Mouse (Mus musculus) layer of hippocampus, adult 9-11 months (tissue): ENCODE measurements at regions not wholly inside any gene's neighbourhood (a gene's known extent, or its start where the extent isn't known, plus 50 kb on each side); places are given as distances from the start of the nearest gene placed in this dataset.
"Not testable (repeated sequence)": the region's sequence is repeated elsewhere in the genome, so short reads cannot be mapped to it uniquely, and the experiment has no call there.

ENCODE experiments used
- DNase-seq: peaks from one replicate; pipeline ENCODE4 v3.0.0; 2022

DNA sequence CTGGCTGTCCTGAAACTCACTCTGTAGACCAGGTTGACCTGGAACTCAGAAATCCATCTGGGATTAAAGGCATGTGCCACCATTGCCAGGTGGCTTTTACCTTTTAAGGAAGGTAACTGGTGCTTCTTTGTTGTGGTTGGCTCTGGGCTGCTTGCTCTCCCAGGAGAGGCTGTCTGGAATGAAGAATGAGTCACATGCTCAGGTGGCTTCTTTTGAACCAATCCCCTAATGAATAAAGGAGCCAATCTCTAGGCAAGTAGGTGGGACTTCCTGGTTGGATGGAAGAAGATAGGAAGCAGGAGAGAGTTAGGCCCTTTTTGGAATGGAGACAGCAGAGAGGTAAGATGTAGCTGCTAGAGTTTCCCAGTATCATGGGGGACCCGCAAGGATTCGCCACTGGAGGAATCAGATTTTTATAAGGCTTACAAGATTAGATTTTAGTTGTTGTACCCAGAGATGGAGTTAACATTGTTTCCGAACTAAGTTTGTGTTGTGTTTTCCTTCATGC lies 241.6 kb downstream of the Enc1 start:
- DNase-seq, result no peak

GRCm38 (mm10) chr13:97481259-97481658 lies 240.4 kb downstream of the Enc1 start:
- DNase-seq, result no peak

DNA sequence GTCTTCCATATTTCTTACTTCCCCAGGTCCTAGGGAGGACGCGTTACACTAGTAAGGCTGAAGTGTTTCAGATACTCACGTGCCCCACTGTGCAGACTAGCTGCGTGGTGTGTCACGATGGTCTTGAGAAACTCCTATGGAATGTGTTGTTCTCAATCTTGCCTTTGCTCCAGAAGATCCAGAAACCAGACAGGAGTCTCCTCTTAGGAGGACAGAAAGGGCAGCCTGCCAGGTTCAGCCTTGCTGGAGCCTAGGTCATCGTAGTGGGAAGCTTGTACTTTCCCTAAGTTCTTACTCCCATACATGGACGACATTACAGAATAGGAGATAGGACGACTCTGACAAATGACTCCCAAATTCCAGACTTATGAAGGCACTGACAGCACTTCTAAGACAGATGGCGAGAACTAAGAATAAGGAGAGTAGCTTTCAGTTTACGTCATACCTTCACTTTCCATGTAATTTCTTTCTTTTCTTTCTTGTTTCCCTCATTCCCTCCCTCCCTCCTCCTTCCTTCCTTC lies 238.2 kb downstream of the Enc1 start:
- no peak for DNase-seq

- no peak for DNase-seq
Observed at GRCm38 (mm10) chr13:97473971-97474365, 233.1 kb downstream of the Enc1 start.

GRCm38 (mm10) chr13:97473256-97473970 lies 232.5 kb downstream of the Enc1 start:
- no peak for DNase-seq

GRCm38 (mm10) chr13:97469999-97470398 lies 229.1 kb downstream of the Enc1 start:
- DNase-seq, result no peak

DNA sequence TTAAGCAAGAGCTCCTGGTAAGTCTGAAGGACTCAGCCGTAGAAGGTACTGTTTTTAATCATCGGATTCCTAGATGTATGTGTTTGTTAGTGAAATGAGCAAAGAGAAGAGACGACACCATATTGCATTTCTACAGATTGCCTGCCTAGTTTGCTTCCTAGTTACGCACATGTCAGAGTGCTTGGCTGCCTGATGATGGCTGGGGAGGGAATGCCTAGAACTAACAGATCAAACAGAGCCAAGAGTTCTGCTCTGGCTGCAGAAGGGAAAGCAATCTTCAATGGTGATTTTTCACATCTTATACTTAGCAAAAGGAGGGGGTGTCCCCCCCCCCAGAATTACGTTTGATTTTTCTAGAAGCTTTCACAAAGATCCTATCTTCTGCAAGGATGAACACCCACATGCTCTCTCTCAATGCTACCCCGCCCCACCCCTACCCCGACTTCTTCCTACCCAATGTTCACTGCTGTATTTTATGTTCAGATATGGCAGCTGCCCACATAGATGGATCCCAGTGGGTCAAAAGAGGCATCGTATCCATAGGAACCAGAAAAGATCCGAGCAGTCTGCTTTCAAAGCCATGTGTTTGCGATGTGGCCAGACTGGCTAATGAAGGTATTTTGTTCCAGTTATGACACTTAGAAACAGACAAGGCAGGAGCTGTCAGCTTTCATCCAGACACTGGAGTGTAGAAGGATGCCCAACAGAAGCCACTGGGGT lies 228.1 kb downstream of the Enc1 start:
- no peak for DNase-seq

DNA sequence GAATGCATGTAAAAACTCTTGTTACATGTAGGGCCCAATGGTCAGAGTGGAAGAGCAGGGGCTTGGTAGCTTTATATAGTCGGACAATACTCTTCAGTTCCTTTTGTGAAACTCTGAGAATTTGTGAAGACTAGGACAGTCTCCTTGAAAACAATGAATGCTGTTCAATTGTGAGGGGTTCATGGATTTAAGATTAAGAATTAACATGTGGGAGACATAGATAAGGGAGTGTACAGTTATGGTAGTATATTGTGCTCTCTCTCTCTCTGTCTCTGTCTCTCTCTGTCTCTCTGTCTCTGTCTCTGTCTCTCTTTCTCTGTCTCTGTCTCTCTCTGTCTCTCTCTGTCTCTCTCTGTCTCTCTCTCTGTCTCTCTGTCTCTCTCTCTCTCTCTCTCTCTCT lies 225.7 kb downstream of the Enc1 start:
- DNase-seq, result not testable (repeated sequence)

DNA sequence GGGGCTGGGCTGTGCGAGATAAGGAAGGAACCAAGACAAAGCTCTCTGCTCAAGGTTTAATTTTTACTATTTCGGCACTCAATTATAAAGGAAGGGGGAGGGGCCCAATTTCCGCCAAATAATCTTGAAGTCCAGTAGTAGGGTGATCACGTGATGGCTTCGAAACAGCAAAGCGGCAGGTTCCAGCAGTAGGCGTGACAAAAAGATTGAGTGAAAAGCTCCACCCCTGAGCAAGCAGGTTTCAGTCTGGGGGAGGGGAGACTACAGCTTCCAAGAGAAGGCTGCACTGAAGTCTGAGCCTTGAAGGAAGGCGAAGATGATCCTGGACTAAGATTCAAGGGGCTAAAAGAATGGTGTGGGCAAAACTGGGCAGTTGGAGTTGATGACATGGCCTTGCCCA lies 222.9 kb downstream of the Enc1 start:
- DNase-seq, result no peak

- DNase-seq, result no peak
Observed at GRCm38 (mm10) chr13:97462884-97463235, 222.0 kb downstream of the Enc1 start.

DNA sequence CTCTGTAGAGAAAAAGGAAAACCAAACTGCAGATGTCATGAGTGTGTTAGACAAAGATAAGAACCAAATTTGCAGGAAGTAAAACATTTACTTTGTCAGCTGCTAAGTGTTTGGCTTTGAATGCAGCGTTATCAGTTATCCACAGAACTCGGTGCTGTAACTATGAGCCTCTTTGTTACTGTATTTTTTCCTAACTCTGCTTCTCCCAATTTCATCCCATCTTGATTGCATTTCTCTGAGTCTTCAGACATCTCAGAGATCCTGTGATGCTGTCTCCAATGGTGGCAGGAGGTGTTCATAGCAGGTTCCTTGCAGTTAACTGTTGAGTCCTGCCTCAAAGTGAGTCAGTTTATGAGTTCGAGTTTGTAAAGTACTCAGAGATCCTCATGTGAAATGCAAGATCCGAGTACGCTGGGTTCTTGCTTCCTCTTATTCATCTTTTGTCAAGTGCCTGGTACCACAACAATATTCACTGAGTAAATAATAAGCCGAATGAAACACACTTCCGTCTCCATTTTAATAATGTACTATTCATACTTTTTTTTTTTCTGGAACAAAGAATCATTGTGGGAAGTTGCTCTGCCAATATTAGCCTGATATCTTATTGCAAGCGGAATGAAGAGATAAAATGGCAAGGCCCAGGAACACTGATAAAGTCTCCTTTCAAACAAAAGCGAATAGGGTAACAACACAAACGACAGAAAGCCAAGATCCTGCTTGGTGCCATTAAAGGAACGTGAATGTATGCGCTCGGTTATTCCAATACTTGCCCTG lies 221.4 kb downstream of the Enc1 start:
- DNase-seq, result no peak

DNA sequence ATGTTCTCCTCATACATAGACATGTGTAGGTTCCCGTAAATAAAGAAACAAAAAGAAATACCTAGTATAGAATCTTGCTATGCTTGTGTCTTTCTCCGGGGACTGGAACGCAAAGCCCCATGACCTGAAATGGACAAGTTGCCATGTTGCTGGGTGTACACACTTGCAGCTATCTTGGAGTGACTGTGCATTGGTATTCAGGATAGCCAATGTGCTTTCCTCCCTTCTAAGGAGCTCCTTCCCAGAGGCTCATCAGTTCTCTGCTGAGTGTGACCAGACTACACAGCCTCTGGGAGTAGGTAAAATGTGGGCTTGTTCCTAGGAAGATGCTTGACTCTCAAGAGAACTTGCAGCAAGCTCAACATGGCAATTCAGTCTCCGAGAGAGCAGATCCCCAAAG lies 220.3 kb downstream of the Enc1 start:
- DNase-seq, result no peak

DNA sequence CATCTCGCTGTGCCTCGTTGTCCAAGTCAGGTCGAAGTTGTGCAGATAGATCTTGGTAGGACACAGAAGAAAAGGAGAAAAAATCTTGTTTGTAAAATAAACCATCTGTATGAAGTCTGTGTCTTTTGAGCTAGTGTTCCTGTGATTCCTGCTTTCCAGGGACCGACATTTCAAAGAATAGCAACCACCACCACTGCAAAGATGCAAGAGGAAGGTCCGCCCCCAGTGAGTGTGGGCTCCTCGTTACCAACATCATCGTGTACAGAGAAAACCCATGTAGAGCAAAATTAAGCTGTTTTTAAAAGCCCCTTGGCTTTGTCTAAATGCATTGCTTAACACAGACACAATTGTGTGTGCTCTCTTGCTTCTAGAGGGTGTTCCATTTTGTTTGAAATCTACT lies 218.2 kb downstream of the Enc1 start:
- no peak for DNase-seq

GRCm38 (mm10) chr13:97455961-97456360 lies 215.1 kb downstream of the Enc1 start:
- DNase-seq, result no peak

GRCm38 (mm10) chr13:97454715-97455114 lies 213.8 kb downstream of the Enc1 start:
- no peak for DNase-seq

DNA sequence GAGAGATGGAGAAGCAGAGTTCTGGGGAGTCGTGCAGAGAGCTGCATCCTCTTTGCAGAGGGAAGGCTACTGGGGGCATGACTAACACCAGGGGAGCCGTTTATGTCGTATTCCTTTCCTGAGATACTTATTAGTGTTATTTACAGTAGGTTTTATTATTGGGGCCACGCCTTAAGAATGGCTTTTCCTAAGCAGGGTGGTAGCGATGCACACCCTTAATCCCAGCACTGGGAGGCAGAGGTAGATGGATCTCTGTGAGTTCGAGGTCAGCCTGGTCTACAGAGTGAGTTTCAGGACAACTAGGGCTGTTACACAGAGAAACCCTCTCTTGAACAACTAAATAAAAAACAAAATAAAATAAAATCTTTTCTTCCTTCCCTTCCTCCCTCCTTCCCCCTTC lies 212.6 kb downstream of the Enc1 start:
- DNase-seq, result no peak

DNA sequence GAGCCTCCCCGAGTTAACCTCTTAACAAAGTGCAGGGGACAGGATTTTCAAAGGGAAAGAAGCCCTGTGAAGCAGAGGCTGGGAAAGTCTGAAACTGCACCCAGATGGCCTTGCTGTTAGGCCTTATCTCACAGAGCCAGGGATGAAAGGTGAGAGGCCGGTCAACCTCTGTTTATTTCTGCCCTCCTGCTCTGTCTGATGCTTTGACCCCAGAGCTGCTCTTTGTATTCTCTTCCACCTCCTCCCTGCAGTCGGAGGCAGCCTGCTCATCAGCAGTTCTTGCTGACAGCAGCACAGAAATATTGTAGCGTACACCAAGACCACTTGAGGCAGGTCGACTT lies 212.2 kb downstream of the Enc1 start:
- no peak for DNase-seq

DNA sequence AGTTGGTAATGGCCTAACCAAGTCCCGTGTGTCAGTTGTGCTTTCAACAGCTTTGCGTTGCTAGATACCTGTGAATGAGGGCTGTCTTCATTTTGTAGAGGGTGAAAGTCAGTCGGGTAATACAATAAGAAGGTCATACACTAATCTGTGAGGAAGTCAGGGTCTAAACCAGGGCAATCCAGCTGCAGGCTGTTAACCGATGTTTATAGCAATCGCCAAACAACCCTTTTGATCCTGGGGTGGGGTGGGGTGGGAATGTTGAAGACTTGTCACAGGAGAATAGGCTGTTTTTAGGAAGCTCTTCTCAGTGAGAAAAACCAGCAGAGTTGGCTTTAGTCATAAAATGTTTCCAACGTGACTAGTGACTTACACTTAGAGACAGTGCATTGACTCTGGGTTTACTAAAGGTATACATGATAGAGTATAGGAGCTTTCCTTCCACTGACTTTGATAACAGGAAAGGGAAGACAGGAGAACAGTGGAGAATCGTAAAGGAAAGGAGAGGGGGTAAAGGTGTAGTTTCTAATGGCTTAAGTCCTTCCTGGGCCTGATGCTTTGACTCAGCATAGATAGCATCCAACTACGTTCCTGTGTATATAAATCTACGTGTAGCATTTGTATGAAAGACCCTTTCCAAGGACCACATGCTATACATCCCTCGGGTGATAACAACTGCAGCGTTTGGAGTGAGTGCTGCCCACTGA lies 211.6 kb downstream of the Enc1 start:
- no peak for DNase-seq

DNA sequence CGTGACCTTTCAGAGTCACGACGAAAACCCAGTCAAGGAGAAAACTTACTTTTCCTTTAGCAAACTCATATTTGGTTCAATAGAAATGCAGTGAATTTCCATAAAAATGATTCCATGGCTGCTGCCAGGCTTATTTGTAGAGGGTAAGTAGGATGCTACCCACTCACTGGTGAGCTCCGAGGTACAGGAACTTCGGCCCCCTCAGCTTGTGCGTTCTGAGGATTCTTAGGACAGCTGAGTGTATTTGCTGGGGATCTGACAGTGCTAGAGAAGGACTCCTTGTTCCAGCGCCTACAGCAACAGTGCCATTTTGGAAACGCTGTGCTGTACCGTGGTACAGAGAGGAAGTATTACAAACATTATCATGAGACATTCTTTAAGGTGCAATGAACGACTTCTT lies 210.4 kb downstream of the Enc1 start:
- DNase-seq, result peak; percentile 50

- no peak for DNase-seq
Observed at GRCm38 (mm10) chr13:97448123-97448522, 207.2 kb downstream of the Enc1 start.

DNA sequence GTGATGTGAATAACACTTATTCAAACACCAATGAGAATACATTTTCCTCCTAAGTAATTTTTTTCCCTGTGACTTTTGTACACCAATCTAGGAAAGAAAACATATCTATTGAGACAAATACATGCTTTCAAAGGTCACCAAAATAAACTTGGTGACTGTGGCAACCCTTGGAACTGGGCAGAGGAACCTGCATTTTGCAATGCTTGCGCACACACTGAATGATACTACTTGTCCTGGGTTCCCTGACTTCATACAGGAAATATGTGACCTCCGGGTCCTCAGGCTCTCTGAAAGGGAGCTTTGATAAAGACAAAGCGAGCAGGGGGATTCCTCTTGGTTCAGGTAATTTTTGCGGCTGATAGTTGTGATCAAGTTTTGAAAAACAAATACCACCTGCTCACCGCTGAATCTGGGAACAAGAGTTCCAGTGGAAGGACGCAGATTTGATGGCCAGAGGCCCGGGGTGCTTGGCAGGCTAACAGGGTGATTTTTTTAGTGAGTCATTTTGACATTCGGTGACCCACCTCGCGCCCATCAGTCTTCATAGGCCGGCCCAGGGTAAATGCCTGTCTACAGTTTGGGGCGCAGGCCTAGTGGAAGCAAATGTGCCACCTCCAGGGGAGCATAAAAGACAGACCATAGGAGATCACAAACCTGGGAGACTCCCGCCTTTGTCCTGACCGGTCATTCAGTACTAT lies 203.0 kb downstream of the Enc1 start:
- no peak for DNase-seq

DNA sequence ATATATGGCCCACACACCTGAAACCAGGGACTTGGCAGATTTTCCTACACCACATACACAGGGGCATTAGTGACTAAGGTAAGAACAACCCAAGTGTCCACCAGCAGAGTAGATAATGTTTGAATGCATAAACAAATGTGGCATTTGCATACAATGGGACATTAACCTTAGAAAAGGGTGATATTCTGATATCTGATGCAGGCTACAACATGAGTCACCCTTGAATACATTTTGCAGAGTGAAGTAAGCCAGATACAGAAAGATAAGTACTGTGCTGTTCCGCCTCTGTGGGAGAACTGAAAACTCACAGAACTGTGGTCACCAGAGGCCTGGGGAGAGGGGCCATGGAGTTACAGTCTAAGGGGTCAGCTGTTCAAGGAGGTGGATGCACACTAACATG lies 201.9 kb downstream of the Enc1 start:
- DNase-seq, result no peak
